Mouse (Mus musculus) heart, adult 2 months (tissue): ENCODE results near the gene 4930519G04Rik.

Experiments used
- EP300 ChIP-seq: fragments of 200-500 bp; IDR thresholded peaks from 2 replicates; pipeline ENCODE4 v1.6.1; 2011; ENCODE audit warnings: low read depth, low read length, control low read depth; ENCODE audit not compliant: insufficient read depth
- POLR2A ChIP-seq: fragments of 200-500 bp; IDR thresholded peaks from 2 replicates; pipeline ENCODE4 v1.6.1; 2011; ENCODE audit warnings: mild to moderate bottlenecking, low read depth, low read length, control low read depth; ENCODE audit not compliant: insufficient read depth

DNA sequence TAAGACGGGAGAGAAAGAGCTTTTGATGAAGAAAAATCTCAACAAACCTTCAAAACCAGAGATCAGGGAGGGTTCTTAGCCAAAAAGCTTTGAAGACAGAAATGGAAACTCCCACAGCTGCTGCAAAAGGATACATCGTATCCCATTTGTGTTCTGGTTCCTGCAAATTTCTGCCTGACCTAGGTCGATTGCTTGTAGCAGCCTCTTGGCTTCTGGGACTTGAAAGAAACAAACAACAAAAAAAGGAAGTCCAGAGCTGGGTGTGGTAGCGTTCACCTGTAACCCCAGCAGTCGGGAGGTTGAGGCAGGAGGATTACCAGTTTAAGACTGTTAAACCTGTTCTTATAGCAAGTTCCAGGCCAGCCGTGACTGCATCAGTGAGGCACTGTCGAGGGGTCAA, 45.4 kb downstream of the 4930519G04Rik start:
- TF ChIP-seq EP300: no peak
- TF ChIP-seq POLR2A: no peak
